Mouse (Mus musculus): Measurements from ENCODE around the gene Art1.

- TF ChIP-seq EP300 (IDR thresholded peaks at IDR 0.05; ENCODE audit: low read depth in 1 of 2, low read length in 2 of 2) (peak; percentile 49 to 62; a peak in 3 of 4 replicates), MAZ (IDR thresholded peaks at IDR 0.05; ENCODE audit: low read depth, low read length) (no peak), TAL1 (IDR thresholded peaks at IDR 0.05; ENCODE audit: low read length) (0 out of 2 replicates have a peak, but pooled peaks have one; percentile 20), MEF2A (IDR thresholded peaks at IDR 0.05; ENCODE audit: extremely low read depth, insufficient replicate concordance, low read depth, low read length, poor library complexity, severe bottlenecking) (no peak), CTCF (IDR thresholded peaks at IDR 0.05 in 2 of 3, conservative IDR thresholded peaks at IDR 0.05 in 1 of 3; ENCODE audit: control insufficient read depth in 1 of 3, insufficient read depth in 1 of 3, low read depth in 2 of 3, low read length in 3 of 3, poor library complexity in 1 of 3, severe bottlenecking in 1 of 3) (no peak), MXI1 (IDR thresholded peaks at IDR 0.05; ENCODE audit: low read depth, low read length) (no peak), MAX (IDR thresholded peaks at IDR 0.05; ENCODE audit: low read length) (no peak), NELFE (IDR thresholded peaks at IDR 0.05; ENCODE audit: low read depth, low read length) (no peak), ETS1 (IDR thresholded peaks at IDR 0.05; ENCODE audit: low read depth, low read length) (peak; percentile 6; the same call in 1 of the 2 replicates), KAT2A (conservative IDR thresholded peaks at IDR 0.05; ENCODE audit: low read depth, low read length) (no peak), GABPA (IDR thresholded peaks at IDR 0.05; ENCODE audit: low read depth, low read length) (no peak)
These were observed 2.0 kb downstream of the Art1 start for GRCm38 (mm10) chr7:102103555-102103954.

Measured in MEL (cell line).